Mouse (Mus musculus) colon, adult 2 months (tissue): ENCODE results near the gene Tmem120b. TPM values are rescaled to one million over a fixed set of nuclear protein-coding genes. Genes with fewer than 3 reads are reported as not detected.

Source experiments
- polyA plus RNA-seq: library from polyadenylated mRNA; depleted of rRNA; stranded (reverse); fragments of >200 nt; gene quantifications from 2 replicates; pipeline ENCODE4 v1.2.3, GENCODE M21; 2012; rRNA removed

Tmem120b gene
- polyA plus RNA-seq: 4.7 and 5.4 TPM in 2 replicates

GRCm38 (mm10) chr5:123068115-123068514 is at the start of gene Tmem120b:
TSS of gene Tmem120b (plus strand) at chr5:123068415.

GRCm38 (mm10) chr5:123046916-123047315 is 21.3 kb upstream of the Tmem120b start, which contains the start of gene Morn3:
TSS of gene Morn3 (minus strand) at chr5:123047016.

GRCm38 (mm10) chr5:123132308-123133071 is 64.3 kb downstream of the Tmem120b start, which contains the start of gene Rhof:
TSS of gene Rhof (minus strand) at chr5:123132692.

GRCm38 (mm10) chr5:123142161-123143157 is 74.2 kb downstream of the Tmem120b start, which contains the start of gene Setd1b:
TSS of gene Setd1b (plus strand) at chr5:123142193.

Other genes starting within 250 kb of the Tmem120b start
- 138 and 152 TPM in 2 replicates for gene Anapc5, start 247.1 kb upstream of the Tmem120b start, polyA plus RNA-seq
- gene Rnf34, start 218.4 kb upstream of the Tmem120b start, polyA plus RNA-seq: 6.1 and 6.5 TPM in 2 replicates
- 16.6 and 17.9 TPM in 2 replicates for gene Kdm2b, start 78.6 kb upstream of the Tmem120b start, polyA plus RNA-seq
- 119 and 123 TPM in 2 replicates for gene Orai1, start 53.3 kb upstream of the Tmem120b start, polyA plus RNA-seq
- not detected in 2 replicates for gene Morn3, start 21.4 kb upstream of the Tmem120b start, polyA plus RNA-seq
- gene Rhof, start 64.3 kb downstream of the Tmem120b start, polyA plus RNA-seq: 42.7 and 47.4 TPM in 2 replicates
- 9.7 and 12.7 TPM in 2 replicates for gene Setd1b, start 73.8 kb downstream of the Tmem120b start, polyA plus RNA-seq
- gene Psmd9, start 101.0 kb downstream of the Tmem120b start, polyA plus RNA-seq: 20.2 and 21.1 TPM in 2 replicates
- 110 and 112 TPM in 2 replicates for gene Hpd, start 114.3 kb downstream of the Tmem120b start, polyA plus RNA-seq
- 0.66 and 0.76 TPM in 2 replicates for gene Wdr66, start 183.7 kb downstream of the Tmem120b start, polyA plus RNA-seq